Mouse (Mus musculus): ENCODE measurements around the gene Prelp. TPM values are rescaled to one million over a fixed set of nuclear protein-coding genes. Genes with fewer than 3 reads are reported as not detected.

The Prelp gene
- polyA plus RNA-seq (2012; rRNA removed), result 21.0 and 25.3 TPM in 2 replicates

DNA sequence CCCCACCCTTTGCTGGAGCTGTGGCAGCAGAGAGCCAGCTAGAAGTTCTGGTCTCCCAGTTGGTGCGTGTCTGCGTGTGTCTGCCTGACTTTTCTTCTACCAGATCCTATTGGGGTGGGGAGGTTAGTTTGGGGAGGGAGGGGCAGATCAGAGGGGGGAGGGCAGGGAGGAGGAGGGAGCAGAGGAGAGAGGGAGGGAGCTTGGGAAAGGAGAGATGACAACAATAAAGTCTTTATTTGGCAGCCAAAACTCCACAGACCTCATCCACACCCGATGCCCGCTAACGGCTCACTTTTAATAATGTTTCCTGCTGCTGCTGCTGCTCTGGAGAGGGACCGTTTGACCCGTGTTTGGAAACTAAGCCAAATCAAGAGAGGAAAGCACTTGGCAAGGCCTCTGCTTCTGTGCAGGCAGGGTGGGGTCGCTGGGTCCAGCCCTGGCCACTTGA is at the start of gene Prelp:
Gene Prelp (minus strand): TSS at position 111 of the 448 bp plus-strand sequence.

GRCm38 (mm10) chr1:133907949-133908658 is 13.1 kb downstream of the Prelp start, which contains the start of gene Optc:
Gene Optc (minus strand): TSS chr1:133907999.

Other genes starting within 250 kb of the Prelp start
- 0.45 and 0.58 TPM in 2 replicates for gene Lax1, start 231.3 kb downstream of the Prelp start, polyA plus RNA-seq (2012; rRNA removed)
- gene Atp2b4, start 120.4 kb downstream of the Prelp start, polyA plus RNA-seq (2012; rRNA removed), result 4.3 and 7.4 TPM in 2 replicates
- 15.5 and 23.9 TPM in 2 replicates for gene Optc, start 13.4 kb downstream of the Prelp start, polyA plus RNA-seq (2012; rRNA removed)
- gene Fmod, start 115.8 kb upstream of the Prelp start, polyA plus RNA-seq (2012; rRNA removed), result 1.8 and 2.7 TPM in 2 replicates
- gene Btg2, start 157.7 kb upstream of the Prelp start, polyA plus RNA-seq (2012; rRNA removed), result 54.6 and 60.1 TPM in 2 replicates
- gene Chit1, start 189.8 kb upstream of the Prelp start, polyA plus RNA-seq (2012; rRNA removed), result 36.1 and 38.3 TPM in 2 replicates

All from stomach, adult 2 months (tissue).